Mouse (Mus musculus) brain, embryonic 14.5 days (tissue): ENCODE measurements around the gene Olfr1419. TPM values are rescaled to one million over a fixed set of nuclear protein-coding genes. Genes with fewer than 3 reads are reported as not detected.
"Not testable (repeated sequence)": the region's sequence is repeated elsewhere in the genome, so short reads cannot be mapped to it uniquely, and the experiment has no call there.

Experiments
- DNase-seq: peaks from one replicate; pipeline ENCODE4 v3.0.0-alpha.2; 2011; ENCODE audit warnings: low read depth
- CTCF ChIP-seq: fragments of 200-500 bp; IDR thresholded peaks from 2 replicates; pipeline ENCODE4 v1.5.1; 2012; ENCODE audit warnings: inconsistent platforms, mild to moderate bottlenecking, moderate library complexity, borderline replicate concordance; ENCODE audit not compliant: insufficient read depth, insufficient read length; ENCODE audit errors: extremely low read depth
- POLR2A ChIP-seq: fragments of 200-500 bp; IDR thresholded peaks from 2 replicates; pipeline ENCODE4 v1.6.1; 2012; ENCODE audit warnings: mild to moderate bottlenecking, inconsistent platforms, borderline replicate concordance; ENCODE audit not compliant: poor library complexity, insufficient read depth, insufficient read length, severe bottlenecking; ENCODE audit errors: extremely low read depth
- polyA plus RNA-seq: library from polyadenylated mRNA; depleted of rRNA; stranded (reverse); fragments of >200 nt; gene quantifications from 2 replicates; pipeline ENCODE4 v1.2.3, GENCODE M21; 2012; rRNA removed

Olfr1419 gene
- 0.05 TPM in 2 replicates for polyA plus RNA-seq

GRCm38 (mm10) chr19:11875006-11875405 is at the start of gene Olfr1419:
Olfr1419 (minus strand) TSS chr19:11875106.
- TF ChIP-seq POLR2A (no peak), CTCF (no peak)
- DNase-seq, result no peak

DNA sequence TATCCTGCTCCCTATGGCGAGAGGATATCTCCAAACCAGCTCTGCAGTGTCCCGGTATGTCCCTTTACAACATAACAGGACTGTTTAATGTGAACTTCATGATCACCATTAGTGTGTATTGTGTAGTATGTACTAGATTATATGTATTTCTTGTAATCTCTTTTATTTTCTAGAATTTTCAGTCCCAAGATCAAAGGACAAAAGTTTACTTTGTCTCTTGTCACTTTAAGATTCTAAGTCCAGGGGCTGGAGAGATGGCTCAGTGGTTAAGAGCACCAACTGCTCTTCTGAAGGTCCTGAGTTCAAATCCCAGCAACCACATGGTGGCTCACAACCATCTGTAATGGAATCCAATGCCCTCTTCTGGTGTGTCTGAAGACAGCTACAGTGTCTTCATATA is 47.6 kb upstream of the Olfr1419 start:
- DNase-seq, result not testable (repeated sequence)

DNA sequence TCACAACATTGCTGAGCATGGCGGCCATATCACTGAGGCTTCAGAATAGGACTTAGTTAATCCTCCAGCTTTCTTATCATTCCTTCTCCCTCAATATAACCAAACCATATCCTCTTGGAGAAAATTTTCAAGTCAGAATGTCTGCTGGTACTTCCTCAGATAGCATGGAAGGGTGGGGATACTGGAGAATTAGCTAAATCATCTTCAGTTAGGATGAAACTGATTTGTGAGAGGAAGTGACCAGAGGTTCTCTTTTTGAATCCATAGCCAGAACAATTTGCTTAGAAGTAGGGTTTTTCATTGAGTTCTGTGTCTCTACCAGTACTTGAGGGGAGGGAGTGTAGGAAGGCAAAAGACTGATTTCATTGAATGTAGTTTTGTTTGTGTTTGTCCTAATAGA is 47.2 kb upstream of the Olfr1419 start:
- no peak for DNase-seq

DNA sequence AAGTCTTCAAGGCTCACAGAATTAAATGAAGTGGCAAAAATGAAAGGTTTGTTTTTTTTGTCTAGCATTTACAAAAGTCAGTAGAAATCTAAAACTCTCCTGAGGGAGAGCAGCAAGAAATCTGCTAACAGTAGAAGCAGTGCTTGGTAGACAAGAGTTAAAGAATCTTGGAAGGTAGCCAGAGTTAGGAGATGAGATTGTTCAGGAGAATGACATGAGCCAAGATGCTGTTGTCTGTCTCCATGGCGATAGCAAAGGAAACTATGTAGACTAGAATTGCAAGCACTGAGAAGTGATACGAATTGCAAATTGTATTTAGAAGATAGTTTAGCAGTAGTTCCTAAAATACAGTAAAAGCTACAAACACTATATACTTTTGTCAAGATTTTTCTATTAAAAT is 40.9 kb upstream of the Olfr1419 start:
- no peak for TF ChIP-seq CTCF
- TF ChIP-seq POLR2A, result no peak
- peak; percentile 92 for DNase-seq

More for the DNA sequence above, 47.2 kb upstream of the Olfr1419 start:
- no peak for TF ChIP-seq CTCF
- TF ChIP-seq POLR2A, result no peak

- TF ChIP-seq CTCF, result no peak
- DNase-seq, result peak; percentile 63
These were observed 37.7 kb upstream of the Olfr1419 start for GRCm38 (mm10) chr19:11912533-11913121.

DNA sequence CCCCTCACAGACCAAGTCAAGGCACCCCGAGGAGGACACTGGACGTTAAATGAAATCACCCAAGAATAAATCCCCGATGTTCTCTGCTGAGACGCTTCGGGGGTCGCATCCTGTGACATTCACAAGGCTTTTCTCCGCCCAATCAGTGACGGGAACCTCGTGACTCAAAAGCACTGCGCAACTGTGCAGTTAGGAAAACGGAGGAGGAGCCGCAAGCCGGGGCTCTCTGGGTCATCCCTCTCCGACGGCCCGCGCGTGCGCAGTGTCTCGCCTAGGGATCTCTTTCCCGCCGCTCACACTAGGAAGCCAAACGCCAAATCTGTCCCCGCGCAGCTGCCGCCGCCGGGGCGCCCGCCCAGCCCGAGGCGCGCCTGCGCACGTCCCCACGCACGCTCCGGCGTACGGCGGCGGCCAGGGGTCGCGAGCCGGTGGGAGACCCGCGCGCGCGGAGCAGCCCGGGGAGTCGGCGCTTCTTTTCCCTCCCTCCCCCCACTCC is 37.2 kb upstream of the Olfr1419 start, which contains the start of gene Patl1:
TSS of gene Patl1 (plus strand) at position 363 of the 496 bp plus-strand sequence.
- TF ChIP-seq CTCF (no peak), POLR2A (peak; percentile 89)
- DNase-seq, result peak; percentile 99

GRCm38 (mm10) chr19:11911603-11912002 is 36.7 kb upstream of the Olfr1419 start:
- no peak for DNase-seq
- TF ChIP-seq POLR2A (no peak), CTCF (no peak)

GRCm38 (mm10) chr19:11911021-11911420 is 36.1 kb upstream of the Olfr1419 start:
- no peak for TF ChIP-seq POLR2A
- no peak for TF ChIP-seq CTCF
- DNase-seq, result no peak

DNA sequence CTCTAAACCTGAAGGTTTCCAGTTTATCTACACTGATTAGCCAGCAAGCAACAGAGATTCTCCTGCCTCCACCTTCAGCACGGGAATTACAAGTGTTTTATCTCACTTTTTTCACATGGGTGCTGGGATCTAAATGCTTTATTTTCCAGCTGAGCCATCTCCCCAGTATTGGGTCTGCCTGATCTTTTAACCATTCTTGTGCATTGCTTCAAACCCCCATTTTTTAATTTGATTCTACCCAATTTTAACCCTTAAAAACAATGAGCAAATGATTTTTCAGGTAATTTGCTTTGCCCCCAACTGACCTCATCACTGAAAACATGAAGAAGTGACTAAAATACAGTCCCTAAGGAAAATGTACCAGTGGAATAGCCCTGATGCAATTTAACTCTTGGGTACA is 11.4 kb upstream of the Olfr1419 start, which contains the start of gene Olfr1420:
TSS of gene Olfr1420 (plus strand) at position 301 of the 400 bp plus-strand sequence.
- TF ChIP-seq CTCF (no peak), POLR2A (no peak)

DNA sequence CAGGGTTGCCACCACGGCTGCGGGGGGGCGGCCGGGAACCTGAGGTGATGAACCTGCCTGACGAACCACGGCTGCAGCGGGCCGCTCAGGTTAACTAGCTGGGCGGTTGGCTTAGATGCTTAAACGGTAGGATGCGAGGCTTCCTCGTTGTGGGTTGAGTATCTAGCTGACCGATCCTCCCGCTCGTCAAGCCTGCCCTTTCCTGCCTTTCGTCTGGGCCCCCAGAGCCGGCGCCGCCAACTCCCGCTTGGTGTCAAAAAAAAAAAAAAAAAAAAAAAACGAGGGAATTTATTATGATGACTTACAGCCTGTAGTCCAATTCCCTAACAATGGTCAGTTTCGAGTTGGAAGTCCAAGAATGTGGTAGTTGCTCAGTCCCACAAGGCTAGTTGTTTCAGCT is 3.5 kb upstream of the Olfr1419 start:
- not testable (repeated sequence) for DNase-seq

More for the DNA sequence above, 11.4 kb upstream of the Olfr1419 start, which contains the start of gene Olfr1420:
- DNase-seq, result no peak

DNA sequence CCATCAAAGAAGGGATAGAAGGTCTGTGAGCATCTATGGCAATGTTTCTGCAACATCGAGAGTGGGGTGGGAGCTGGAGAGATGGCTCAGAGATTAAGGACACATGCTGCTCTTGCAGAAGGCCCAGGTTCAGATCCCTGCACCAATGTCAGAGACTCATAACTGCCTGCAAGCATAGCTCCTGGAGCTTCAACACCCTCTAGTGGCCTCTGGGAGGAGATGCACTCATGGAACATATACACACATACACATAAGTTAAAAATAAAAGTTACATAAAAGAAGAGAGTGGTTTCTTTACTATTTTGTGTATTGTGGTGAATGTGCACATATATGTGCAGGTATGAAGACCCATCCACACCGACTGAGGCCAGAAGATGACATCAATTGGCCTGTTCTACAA is 7.1 kb downstream of the Olfr1419 start:
- no peak for TF ChIP-seq CTCF
- no peak for TF ChIP-seq POLR2A
- no peak for DNase-seq

DNA sequence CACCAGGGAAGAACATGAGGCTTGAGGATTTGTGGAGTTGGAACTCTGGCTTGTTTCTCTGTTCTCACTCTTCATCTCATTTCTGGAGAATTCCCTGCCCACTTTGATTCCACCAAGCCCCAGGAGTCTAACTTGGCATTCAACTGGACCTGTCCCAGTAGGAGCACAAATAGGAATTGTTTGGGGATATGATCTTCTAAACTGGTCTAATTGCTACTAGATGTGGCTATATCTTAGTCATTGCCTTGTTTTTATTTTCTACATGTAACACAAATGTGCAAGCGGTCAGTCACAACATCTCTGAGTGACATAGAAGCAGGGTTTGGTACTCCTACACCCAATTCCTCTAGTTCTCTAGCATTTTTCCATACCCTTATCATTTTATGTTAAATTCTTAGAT is 13.9 kb downstream of the Olfr1419 start, which contains the start of gene Olfr1418:
TSS of gene Olfr1418 (minus strand) at position 101 of the 400 bp plus-strand sequence.
- no peak for TF ChIP-seq POLR2A
- no peak for DNase-seq

- DNase-seq, result no peak
- TF ChIP-seq CTCF (no peak), POLR2A (no peak)
These were observed 18.4 kb downstream of the Olfr1419 start for GRCm38 (mm10) chr19:11856506-11856905.

DNA sequence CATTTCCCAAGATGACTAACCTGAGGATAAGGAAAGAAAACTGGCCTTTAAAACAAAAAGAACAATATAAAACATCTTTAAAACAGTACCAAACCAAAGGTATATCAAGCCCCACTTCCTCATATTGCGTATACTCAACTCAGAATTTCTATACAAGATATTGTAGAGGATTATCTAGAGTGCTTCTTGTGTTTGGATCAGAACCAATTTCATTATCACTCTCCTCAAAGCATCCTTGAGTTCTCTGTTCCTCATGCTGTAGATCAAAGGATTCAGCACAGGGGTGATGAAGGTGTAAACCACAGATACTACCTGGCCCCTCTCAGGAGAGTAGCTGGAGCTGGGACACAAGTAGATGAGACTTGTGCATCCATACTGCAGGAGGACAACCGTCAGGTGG is 20.1 kb downstream of the Olfr1419 start:
- no peak for DNase-seq
- TF ChIP-seq CTCF, result no peak
- TF ChIP-seq POLR2A, result no peak
